Mouse (Mus musculus): ENCODE measurements around the gene Gria2.

Gene Gria2

DNA sequence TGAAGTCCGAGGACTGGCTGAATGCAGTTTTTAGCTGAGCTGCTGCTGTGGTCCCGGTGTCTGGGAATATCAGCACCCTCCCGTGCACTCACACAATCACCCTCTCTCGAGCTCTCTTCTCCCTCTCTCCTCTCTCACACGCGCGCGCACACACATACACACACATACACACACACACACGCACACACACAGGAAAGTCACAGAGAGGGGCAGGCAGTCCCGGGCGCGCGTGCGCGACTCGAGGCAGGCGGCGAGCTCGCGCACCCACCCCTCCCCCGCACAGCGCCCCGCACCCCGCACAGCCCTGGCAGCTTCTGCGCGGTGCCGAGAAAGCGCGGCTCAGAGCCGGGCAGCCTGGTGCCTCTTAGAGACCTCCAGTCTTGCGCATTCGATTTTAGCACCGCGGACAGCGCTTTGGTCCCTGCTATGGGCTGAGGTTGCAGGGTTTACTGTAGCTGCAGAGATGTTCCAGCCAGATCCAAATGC, at the start of gene Gria2:
Gene Gria2, minus strand, starts transcription at position 240 of the 486 bp plus-strand sequence.
- peak; percentile 93 for DNase-seq

DNA sequence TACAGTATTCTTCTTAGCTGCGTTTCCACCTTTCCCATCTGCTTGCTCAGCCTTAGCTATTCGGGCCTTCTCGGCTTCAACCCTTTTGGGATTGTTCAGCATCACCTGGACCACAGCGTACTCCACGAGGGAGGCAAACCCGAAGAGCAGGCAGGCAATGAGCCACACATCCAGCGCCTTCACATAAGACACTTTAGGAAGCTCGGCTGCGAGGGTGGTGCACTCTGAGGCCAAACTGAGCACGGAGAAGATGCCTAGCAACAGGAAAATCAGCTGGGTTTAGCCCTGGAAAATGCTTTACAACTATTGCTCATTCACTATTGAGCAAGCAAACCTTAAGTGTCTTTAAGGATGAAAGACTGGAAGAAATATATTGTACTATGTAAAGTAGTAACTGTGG, 48.3 kb upstream of the Gria2 start:
- no peak for DNase-seq

DNA sequence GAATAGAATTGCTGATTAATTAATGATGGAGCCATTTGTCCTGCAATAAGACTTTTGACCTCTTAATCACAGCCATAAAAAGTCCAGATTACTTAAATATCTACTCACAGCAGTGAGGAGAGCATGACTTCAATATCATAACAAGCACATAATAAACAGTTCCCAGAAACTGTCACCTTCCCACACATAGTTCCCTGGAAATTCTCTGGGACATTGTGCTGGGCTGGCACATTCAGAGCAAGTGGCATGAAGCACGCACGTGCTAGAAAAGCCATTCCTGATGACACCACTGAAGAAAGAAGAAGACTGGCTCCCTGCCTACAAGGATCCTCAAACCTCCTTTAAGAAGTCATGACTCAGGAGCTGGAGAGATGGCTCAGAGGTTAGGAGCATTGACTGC, 43.0 kb upstream of the Gria2 start:
- DNase-seq: no peak

DNA sequence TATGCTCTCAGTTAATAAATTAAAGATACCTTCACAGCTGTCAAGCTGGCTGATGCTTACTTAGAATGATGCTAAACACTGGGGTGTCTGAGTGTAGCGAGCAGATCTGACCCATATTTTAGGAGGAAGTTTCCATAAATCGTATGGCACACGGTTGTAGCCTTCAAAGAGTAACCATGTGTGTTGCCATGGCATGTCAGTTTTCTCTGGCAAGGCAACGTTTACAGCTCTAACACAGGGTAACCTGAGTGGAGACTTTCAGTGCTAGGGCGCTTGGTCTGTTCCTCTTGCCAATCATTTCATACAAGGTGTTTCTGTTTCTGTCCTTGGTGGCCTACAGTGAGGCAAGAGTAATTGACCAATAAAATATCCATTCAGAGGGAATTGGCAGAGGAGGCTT, 37.2 kb upstream of the Gria2 start:
- DNase-seq: no peak

DNA sequence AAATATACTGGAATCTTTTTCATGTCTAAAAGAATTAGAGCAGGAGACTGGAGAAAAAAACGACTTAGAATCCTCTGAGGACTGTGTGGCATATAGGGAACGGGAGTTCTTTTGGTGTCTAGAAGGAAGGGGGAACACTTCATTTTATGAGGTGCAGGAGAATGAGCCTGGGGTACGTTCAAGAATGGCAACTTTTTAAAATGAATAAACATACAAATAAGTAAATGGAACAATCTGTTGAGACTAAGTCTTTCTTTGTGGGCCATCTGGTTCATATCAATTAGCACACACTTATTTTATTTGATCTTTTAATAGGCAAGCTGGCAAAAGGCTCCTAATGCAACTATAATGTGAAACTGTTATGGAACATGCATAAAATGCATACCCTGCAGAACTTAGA, 34.9 kb upstream of the Gria2 start:
- DNase-seq: no peak

DNA sequence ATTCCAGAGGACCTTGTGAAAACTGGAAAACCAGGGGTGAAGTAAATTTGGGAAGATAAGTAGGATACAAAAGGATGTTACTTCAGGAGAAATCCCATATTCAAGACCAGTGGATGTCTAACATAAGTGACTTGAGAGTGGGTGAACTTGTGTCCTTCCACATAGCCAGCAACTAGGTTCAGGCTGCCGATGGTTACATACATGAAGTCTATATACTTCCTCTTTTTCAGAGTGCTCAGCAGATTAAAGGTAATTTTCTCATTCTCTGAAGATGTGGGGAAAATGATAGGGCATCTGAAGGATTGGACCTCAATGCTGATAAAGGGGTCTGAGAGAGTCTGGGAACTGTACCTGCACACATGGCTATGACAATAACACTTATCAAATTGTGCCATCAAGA, 21.3 kb upstream of the Gria2 start:
- no peak for DNase-seq

DNA sequence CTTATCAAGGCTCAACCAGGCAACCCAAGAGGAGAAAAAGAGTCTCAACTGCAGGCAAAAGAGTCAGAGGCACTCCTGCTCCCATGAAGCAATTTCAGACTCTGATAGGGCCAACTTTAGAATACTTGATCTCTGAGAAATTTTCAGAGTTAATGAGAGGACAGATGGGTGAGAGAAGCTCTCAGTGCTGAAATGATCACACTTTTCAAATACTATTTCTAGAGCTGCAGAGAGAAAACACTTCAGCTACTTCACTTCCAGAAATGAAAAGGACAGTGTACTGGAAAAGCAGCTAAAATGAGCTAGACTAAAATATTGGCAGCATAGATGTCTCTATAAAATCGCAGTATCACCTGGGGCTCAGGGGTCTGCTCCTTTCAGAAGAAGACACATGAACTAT, 16.0 kb upstream of the Gria2 start:
- no peak for DNase-seq

DNA sequence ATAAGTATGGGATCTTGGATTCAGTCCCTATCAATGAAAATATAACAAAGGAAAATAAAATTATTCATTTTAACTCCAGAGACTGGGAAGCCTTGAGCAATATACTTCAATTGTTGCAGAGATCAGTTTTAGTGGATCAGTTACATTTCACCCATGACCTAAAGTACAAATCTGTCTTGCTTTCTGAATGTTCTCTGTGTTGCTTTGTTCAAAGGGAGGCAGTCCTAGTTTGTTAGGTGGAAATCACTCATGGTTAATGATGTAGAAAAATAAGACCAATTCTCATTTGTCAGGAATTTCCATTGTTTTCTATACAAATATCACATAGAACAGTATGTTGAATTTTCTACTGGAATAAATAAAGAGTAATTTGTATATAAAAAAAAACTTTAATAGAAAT, 11.1 kb upstream of the Gria2 start:
- DNase-seq: no peak

DNA sequence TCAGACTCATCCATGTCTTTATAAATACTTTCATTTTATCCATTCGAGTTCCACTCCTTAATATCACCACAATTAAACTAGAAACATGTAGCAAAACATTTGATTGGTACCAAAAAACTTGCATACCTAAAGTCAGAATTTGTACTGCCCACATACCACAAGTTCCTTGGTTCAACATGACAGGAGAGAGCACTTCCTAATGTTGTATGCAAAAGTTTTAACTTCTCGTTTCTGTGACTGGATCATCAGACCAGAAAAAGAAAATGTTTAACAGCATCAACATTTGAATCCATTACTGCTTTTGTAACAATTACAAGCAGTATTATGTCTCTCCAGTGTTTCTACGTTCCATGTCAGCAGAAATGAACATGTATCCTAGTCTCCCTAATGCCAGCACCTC, 9.6 kb upstream of the Gria2 start:
- DNase-seq: no peak

DNA sequence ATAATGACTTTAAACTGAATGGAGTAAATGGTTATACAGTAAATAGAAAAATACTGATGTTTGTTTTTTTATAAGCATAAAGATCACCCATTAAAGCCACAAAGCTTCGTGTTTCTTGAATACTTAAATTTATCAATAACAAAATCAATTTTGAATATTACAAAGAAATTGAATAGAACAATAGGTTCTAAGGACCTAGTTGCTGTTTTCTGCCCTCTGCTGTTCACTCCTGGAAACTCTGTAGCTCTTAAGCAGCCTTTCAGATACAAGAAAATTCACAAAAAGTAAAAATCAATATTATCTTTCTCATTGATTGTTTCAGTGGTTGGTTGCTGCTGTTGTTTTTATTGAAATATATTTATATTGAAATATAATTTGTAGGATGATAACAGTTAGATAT, 2.7 kb upstream of the Gria2 start:
- DNase-seq: peak; percentile 57

DNA sequence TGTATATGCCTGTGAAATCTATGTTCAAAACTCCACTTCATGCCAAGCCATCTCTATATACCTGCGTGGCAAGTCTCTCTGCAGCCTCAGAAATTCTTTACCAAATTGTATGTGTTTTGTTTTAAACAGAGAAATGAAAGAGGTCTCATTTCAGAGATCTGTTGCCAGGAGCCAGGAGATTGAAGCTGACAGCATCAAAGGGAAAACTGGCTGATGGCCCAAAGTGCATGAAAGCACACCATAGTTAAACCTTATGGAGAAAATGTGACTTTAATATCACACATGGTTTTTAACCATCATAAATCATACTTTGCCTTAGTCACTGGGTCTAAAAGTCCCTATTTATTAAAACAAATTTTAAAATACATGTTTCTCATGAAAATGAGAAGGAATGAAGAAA, 1.2 kb upstream of the Gria2 start:
- DNase-seq: no peak

DNA sequence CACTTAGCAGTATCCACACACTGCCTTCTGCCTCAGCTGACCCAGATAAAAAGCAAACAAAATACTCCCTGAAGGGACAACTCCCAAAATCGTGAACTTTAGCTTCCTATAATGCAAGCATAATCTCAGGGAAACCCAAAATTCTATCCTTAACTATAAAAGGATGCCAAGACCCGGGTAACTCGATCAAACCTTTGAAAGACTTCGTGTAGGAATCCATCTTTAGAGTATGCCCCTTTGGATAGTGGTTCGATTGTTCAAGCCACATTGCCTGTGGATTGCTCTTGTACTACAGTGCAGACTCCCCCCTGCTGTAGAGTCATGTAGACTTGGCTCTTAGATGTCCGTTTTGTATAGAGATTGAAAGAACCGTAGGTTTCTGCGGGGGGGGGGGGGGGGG, 576 bp upstream of the Gria2 start:
- DNase-seq: no peak

DNA sequence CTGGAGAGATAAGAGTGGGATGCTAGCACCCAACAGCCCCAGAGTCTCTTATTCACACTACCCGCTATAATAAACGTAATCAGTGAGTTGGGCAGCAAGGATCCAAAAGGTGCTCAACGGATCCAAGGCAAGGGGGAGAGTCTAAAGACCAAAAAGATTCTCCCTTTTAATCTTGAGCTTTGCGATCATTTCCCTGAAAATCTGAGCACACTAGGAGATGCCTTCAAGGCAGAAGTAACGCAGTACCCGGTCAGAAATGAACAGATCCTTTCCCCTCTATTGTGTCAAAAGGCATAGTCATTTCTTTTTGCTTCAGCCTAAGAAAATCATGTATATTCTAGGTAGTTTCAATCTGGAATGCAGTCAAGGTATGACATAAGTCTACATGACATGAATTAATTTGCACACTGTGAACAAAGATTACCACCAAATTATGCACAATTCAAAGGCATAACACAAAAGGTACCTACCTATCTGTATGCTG, 766 bp downstream of the Gria2 start:
- peak; percentile 54 for DNase-seq

DNA sequence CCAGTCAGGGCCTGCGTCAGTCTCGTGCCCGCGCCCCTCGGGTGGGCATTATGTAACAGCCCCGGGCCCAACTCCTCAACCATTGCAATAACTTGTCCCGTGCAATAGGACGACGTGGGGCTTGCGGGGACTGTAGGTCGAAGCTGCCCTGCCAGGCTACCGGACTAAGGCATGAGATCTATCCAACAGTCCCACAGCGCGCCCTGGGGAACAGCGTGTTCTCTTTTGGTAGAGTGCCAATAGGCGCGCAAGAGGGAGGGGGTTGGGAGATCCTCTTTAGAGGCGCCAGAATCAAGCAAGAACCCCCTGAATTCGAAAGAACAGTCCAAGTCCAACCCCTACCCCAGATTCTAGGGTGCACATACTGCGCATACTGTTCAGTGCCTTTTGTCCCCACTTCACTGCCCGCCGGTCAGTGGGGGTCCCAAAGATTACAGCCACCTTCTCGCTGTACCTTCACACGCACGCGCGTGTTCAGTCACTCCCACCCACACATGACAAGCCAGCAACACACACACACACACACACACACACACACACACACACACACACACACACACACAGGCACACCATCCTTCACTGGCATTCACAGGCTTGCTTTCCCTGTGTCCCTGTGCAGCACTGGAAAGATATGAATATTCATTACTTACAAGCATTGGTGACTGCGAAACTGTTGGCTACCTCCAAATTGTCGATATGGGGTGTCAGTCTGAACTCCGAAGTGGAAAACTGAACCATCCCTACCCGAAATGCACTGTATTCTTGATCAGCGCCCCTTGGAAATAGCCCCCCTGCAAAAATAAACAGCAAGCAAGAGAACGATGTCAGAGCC, 1.4 kb downstream of the Gria2 start:
- peak; percentile 89 for DNase-seq

DNA sequence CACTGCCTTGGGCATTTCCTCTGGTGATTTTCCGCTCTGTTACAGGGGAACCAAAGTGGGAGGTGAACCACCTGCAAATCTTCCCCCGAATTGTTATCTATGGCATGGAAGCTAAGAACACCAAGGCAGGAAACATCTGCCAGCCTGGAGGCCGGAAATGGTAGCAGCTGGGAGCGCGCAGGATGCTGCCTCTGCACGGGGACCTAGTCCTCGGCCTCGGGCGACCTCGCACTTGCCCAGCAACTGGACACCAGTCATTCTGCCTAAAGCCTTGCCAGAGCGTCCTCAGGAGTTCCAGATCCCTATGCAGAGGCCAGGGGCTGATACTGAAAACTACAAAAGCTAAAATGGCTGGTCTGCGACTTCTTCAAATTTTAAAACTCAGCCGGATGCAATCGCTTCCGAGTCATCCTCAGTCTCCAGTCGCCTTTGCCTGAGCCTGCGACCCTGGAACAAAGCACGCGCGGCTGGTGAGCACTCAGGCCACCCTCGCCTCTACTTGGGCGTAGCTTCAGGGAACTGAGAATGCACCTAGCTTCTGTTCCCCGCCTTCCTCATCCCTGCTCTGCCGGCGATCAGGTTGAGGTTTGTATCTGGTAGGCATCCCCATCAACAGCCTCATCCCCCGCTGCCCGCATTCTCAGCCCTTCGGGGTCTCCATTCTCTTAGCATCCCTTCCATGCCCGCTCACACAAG, 2.2 kb downstream of the Gria2 start:
- DNase-seq: peak; percentile 63

DNA sequence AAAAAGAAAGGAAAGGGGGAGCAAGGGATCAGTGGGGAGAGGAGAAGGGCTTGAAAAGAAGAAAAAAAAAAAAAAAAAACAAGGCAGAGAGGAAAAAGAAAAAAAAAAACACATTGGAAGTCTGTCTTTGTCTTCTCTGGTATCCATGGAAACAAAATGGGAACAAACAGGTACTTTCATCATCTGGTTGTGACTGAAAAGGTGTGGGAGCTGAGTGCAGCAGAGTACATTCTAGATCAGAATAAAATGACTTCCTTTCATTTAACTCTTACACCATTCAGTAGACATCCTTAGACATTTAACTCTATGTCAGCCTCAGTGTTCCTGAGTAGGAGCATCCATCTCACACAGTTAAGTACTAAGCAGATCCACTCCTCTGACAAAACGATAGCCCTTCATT, 4.7 kb downstream of the Gria2 start:
- DNase-seq: no peak

DNA sequence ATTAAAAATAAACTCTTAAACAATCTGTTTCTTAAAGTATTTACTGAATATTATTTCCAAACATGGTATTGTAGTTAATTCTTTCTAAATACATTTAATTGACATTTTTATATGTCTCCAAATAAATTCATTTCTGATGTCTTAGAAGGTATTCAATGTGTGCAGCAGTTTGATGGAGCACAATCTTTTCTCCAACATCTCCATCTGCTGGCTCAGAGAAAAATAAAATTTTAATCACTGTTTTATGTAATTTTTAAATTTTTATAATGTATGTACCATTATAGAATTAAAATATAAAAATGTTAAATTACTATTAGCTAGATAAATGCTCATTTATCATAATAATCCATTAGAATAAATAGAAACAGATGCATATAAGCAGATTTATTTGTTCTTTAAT, 5.9 kb downstream of the Gria2 start:
- no peak for DNase-seq

DNA sequence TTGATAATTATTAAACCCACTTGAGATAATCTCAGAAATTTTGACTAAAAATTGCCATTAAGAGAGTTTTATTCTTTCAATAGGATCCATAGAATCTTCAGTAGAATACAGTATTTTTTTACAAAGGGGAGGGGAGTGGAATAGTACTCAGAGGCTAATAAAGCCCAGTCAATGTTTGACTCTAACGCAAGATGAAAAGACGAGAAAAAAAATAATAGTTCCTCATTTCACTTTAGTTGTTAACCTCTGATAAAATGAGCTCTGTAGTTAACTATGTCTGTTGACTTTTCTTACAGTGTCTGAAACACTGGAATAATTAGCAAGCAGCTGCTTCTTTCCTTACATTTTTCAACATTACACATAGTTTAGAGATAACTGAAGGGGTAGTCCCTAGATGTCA, 7.4 kb downstream of the Gria2 start:
- no peak for DNase-seq

DNA sequence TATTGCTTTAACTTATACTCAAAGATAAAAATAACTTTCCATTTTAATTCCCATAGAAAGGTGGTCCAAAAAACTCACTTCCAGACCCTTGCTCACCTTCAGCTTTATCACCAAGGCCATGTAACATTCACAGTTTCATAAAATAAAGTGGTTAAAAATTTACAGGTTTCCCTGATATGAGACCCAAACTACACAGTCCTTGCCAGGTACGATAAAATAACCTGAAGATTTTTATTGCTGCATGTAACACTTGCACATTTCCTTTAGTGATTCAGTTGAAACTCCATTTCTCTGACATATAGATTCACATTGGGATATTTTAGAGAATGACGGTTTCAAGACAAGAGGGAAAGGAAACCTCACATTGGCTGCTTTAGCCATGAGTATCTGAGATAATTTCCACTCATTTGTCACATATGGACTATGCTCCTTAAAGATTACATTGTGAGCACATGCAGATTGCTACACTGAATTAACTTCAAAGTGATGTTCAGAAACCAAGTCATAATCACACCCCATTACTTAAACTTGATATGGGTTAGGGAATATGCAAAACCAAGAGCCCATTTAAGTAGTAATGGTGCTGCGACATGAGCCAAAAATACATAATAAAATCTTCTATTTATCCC, 15.4 kb downstream of the Gria2 start:
- no peak for DNase-seq

DNA sequence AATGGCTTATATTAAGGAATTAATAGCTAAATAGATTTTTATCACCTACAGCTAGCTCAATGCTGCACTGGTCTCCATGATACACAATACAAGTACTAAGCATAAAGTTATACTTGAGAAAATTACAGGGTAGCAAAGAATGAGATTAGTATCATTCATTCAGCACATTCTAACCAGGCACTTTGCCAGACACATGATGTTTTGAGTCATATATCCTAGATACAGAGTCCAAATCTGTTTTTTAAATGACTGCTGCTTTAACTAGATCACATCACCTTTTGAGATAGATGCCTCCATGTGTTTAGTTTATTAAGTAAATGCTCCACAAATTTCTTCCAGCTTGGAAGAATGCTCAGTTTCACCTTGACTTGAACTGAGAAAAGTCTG, 21.5 kb downstream of the Gria2 start:
- DNase-seq: no peak

DNA sequence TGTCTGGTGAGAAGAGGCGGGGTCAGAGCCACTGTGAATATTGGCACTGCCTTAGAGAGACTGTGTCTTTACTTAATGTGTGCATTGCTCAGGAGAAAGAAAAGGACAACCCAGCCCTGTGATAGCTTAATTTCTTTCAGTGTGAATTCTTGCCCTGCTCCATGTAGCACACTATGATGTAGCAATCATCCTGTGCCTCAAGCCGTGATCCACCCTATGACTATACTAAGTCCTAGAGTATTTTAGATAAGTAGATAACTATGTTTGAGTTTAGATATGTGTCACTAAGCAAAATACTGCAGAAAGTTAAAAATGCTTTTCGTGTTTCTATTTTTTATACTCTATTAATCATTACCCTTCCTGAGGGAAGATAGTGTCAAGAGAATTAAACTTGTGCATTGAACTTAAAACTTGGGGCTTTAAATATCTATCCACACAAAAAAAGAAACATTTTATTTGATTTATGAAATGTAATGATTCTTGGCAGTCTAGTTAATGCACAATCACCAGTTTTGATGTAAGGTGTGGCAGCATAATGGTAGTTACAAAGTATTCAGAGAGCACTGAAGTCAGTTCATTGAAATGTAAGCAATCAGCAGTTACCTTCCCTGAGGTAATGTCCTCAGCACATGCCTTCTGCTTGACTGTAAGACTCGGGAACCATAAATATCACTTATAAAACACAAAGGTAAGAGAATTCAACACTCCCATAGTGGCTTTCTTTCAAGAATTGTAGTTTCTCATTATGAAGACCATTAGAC, 22.1 kb downstream of the Gria2 start:
- no peak for DNase-seq

DNA sequence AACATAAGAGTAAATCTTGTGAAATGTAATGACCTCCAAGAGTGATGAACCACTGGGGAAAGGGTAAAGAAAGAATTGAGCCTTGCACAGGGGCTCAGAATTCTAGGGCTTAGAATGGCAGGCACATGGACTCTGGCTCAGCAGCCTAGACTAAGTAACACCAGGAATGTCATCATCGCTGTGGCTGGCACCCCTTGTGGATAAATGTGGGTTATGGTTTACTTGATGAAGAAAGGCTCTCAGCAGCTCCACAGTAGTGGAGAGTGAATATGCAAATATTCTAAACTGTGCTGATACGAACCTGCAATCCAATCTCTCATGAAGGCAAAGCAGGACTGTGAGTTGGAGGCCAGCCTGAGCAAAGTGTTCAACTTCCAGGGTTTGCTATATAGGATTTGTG, 26.0 kb downstream of the Gria2 start:
- DNase-seq: no peak

DNA sequence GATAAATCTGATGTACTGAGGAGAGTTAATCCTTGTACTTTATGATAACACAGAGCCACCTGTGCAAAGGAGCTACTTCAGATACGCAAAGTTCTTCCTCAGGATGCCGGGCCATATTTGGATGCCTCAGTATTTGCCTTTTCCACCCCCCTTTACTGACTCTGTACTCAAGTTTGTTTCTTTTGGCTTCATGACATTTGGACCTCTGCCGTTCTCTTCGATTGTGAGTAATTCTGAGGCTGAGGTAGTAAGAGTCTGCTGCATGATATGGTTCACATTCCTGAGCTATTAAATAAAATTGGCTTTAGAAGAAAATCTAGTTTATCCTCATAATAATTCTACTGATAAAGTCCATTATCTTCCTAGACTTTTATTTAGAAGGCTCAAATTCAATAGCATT, 26.7 kb downstream of the Gria2 start:
- DNase-seq: no peak

All from cerebellum, adult 9-10 months (tissue).